9 mouse cellular contexts compared by ENCODE assay signal in genomic region chr8:111624853-111625221, GRCm38 (mm10). TPM values are rescaled to one million over a fixed set of nuclear protein-coding genes. Genes with fewer than 3 reads are reported as not detected.
DNase-seq lines count a peak whose midpoint lies in the region; ATAC-seq and TF ChIP-seq lines count a peak whose summit lies in the region.
"Had no signal": no experiment of that assay in that cellular context is flagged by ENCODE, and none has a peak within 500 bp of the region (broad histone marks: within the 10 kb centered on the region; RNA-seq: fewer than 3 reads in every experiment).

No protein-coding gene starts in this region.

- no peak for TF ChIP-seq POLR2A in liver, adult 2 months (IDR thresholded peaks at IDR 0.05; ENCODE audit: extremely low read depth, insufficient read depth, low read length)

- peak overlapping the region; percentile 81 for H3K27ac ChIP-seq in liver, adult 2 months (replicated peaks; ENCODE audit: insufficient read depth, low read depth, low read length)
- no peak overlapping the region for H3K27ac ChIP-seq in liver, embryonic 12.5 days

- peaks cover 22% of the 10 kb centered on the region for H3K4me1 ChIP-seq in liver, adult 2 months (ENCODE audit: control insufficient read depth, insufficient read depth, low read length)
- H3K4me1 ChIP-seq in liver, embryonic 12.5 days: peaks cover 14% of the 10 kb centered on the region

- no peaks in the 10 kb centered on the region for H3K36me3 ChIP-seq in liver, adult 2 months (ENCODE audit: control insufficient read depth, insufficient read depth, low read length)
- H3K36me3 ChIP-seq in liver, embryonic 12.5 days: 0 out of 2 replicates have a peak, but pooled peaks cover 3% of the 10 kb centered on the region

- H3K79me2 ChIP-seq in liver, adult 2 months (ENCODE audit: control insufficient read depth, insufficient read depth, low read length): peaks cover 3% of the 10 kb centered on the region; the same call in 1 of the 2 replicates

- H3K4me3 ChIP-seq in liver, adult 2 months (ENCODE audit: insufficient read depth, low read depth, low read length): no peak overlapping the region
- H3K4me3 ChIP-seq in liver, embryonic 12.5 days: no peak overlapping the region

- H3K4me2 ChIP-seq in liver, embryonic 12.5 days: no peak overlapping the region

- ATAC-seq in liver, embryonic 12.5 days: no peak
- no peak for ATAC-seq in monocyte, adult 5-6 weeks (replicated peaks; ENCODE audit: insufficient number of reproducible peaks, low FRiP score, low TSS enrichment, poor library complexity, severe bottlenecking)

- H3K9me3 ChIP-seq in liver, embryonic 12.5 days (replicated peaks): no peaks in the 10 kb centered on the region

- no peak for TF ChIP-seq CTCF in liver, adult 2 months (IDR thresholded peaks at IDR 0.05; ENCODE audit: low read depth, low read length)

- no peaks in the 10 kb centered on the region for H3K27me3 ChIP-seq in liver, adult 2 months (ENCODE audit: control insufficient read depth, insufficient read depth, low read length)
- H3K27me3 ChIP-seq in liver, embryonic 12.5 days (replicated peaks): no peaks in the 10 kb centered on the region
- H3K27me3 ChIP-seq: Patski had no signal

- peak overlapping the region; percentile 11 for H3K9ac ChIP-seq in liver, adult 2 months (ENCODE audit: low read depth, low read length)
- H3K9ac ChIP-seq in liver, embryonic 12.5 days: no peak overlapping the region

- DNase-seq in liver, adult 2 months (ENCODE audit: extremely low read depth, low read depth, low spot score): no peak
- DNase-seq in cerebellum, adult 18-20 months: peak; percentile 45 to 57
- DNase-seq in gastrocnemius, adult 8-10 months (ENCODE audit: low spot score in 2 of 2): peak; percentile 74 to 88
- DNase-seq in thymus, adult 18-20 months: peak; percentile 42 to 62
- no peak for DNase-seq in adrenal gland, postnatal 4 days (ENCODE audit: low spot score in 2 of 2)
- DNase-seq: retina, postnatal 1 day had no signal

- whole genome bisulfite sequencing in liver, adult 2 months: 91% methylated on average over 10 of the region's 10 CpGs
- WGBS in liver, embryonic 12.5 days (ENCODE audit: insufficient replicate concordance): 79% methylated on average over 10 of the region's 10 CpGs

RNA-seq across cellular contexts. Expression of gene Ldhd, which starts 5.3 kb away (rescaled TPM):
- 84.5 and 91.7 TPM in 2 replicates for total RNA-seq in liver, adult 2 months (2014; rRNA removed)
- polyA plus RNA-seq in liver, adult 2 months (2012; rRNA removed): 160 and 175 TPM in 2 replicates
- polyA plus RNA-seq in liver, embryonic 12.5 days (2016; fragmentation: Nextera tagmentation; extraction: Ambion mirVana): 0.11 and 0.12 TPM in 2 replicates
- 10 to 100 TPM; 28.8 to 37.2 (median 31.5) TPM for total RNA-seq in gastrocnemius, adult 8-10 months (2022)
- not detected in 3 replicates for total RNA-seq in monocyte, adult 5-6 weeks (2017)
- 10 to 100 TPM; 22.0 to 23.2 TPM for total RNA-seq in adrenal gland, postnatal 4 days (2021)

RNA-seq across cellular contexts. Expression of gene Zfp1, which starts 18.4 kb away (rescaled TPM):
- total RNA-seq in liver, adult 2 months (2014; rRNA removed): 4.7 and 5.0 TPM in 2 replicates
- polyA plus RNA-seq in liver, adult 2 months (2012; rRNA removed): 2.9 and 4.3 TPM in 2 replicates
- 7.4 and 8.4 TPM in 2 replicates for polyA plus RNA-seq in liver, embryonic 12.5 days (2016; fragmentation: Nextera tagmentation; extraction: Ambion mirVana)
- 10 to 100 TPM in 1 of 4 experiments, 1 to 10 TPM in 3; 7.8 to 10.6 (median 8.7) TPM for total RNA-seq in gastrocnemius, adult 8-10 months (2022)
- 7.6 to 11.8 TPM (median 9.6 TPM) in 3 replicates for total RNA-seq in monocyte, adult 5-6 weeks (2017)
- 10 to 100 TPM; 15.5 to 17.0 TPM for total RNA-seq in adrenal gland, postnatal 4 days (2021)

Comparison
In these comparisons a context has a peak if more than half of its experiments do, and no peak if none do; other contexts are left out.
1. DNase-seq: peak in cerebellum, adult 18-20 months (2 of 2), gastrocnemius, adult 8-10 months (2 of 2) and thymus, adult 18-20 months (2 of 2); none in liver, adult 2 months (single experiment) and adrenal gland, postnatal 4 days (0 of 2).
2. RNA of gene Ldhd, which starts 5.3 kb away (total RNA-seq): 84.5 to 91.7 TPM in liver, adult 2 months, 28.8 to 37.2 TPM in gastrocnemius, adult 8-10 months and 22.0 to 23.2 TPM in adrenal gland, postnatal 4 days; not detected in monocyte, adult 5-6 weeks; every median in the first group is over 10 times any median in the second.